Mouse (Mus musculus) retina, postnatal 1 day (tissue): ENCODE data around the gene Adam3.

Source experiments
- DNase-seq: peaks from one replicate; pipeline ENCODE4 v3.0.0-alpha.2; 2012

Adam3 gene

GRCm38 (mm10) chr8:24725630-24726029, at the start of gene Adam3:
Gene Adam3 (minus strand): TSS chr8:24725852.
- DNase-seq: no peak

DNA sequence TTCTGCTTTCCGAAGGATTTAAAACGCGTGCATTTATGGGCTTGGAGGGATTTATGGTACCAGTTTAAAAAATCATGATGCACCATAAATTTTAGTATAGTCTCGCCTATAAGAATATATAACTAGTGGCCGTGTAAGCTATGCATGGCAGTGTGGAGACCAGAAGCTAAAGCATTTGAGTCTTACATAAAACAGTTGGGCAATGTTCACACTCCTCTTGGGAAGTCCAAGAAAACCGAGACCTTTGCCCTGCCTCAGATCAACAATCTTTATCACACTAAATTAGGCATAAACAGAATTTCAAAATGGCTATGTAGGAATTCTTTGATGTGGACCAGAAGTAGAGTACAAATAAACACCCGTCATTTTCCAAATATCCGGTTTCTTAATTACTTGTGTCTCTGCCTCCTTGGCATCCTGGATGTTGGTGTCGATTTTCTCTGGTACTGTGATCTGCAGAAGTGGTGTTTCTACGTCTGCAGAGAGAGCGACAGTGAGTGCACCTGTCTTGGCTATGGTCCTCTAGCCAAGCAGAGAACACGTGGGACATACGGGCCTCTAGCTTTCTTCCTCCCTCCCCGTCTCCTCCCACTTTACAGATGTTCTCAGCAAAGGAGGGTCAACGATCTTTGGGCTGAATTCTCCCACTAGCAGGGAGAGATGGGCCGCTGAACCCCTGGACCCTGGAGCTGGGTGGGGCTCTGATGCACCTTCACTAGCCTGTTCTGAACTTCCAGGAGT, 596 bp downstream of the Adam3 start:
- DNase-seq: no peak
